Mouse (Mus musculus) retina, adult 2 months (tissue): ENCODE results near the gene Tgm3.

Source experiments
- DNase-seq: peaks from one replicate; pipeline ENCODE4 v3.0.0-alpha.2; 2012; ENCODE audit warnings: low read depth, low spot score

Gene Tgm3

DNA sequence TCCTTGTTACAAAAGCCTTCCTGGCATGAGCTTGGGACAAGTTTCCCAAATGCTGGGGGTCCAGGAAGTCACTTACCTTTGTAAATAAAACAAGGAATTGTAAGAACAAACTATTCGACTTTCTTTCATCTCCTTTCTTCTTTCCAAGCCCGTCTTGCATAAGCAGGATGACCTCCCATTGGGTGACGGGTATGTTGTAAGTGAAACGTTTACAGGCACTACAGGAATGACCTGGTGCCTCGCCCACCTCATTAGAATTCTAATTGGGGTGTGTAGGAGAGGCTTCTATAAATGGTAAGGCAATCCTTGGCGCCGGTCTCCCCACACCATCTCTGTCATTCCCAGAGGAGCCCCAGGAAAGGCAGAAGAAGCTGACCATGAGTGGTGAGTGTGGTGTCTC is at the start of gene Tgm3:
Gene Tgm3, plus strand, starts transcription at position 324 of the 400 bp plus-strand sequence.
- no peak for DNase-seq

DNA sequence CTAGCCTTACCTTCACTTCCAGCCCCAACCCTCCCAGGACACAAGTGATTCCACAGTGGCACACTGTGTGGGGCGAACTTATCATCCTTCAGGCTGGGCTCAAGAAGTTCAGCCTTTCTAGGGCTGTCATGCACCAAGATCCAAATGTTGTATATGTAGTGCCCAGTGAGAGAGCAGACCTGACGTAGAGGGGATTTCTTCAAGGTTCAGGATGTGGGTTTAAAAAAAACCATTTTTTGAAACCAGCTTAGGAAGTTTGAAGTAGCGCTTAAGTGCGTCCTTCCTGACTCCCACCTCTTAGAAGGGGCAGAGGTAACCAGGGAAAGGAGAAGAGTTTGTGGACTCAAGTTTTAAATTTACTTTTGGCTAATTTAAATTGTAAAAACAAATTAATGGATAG is 31.5 kb upstream of the Tgm3 start:
- no peak for DNase-seq

DNA sequence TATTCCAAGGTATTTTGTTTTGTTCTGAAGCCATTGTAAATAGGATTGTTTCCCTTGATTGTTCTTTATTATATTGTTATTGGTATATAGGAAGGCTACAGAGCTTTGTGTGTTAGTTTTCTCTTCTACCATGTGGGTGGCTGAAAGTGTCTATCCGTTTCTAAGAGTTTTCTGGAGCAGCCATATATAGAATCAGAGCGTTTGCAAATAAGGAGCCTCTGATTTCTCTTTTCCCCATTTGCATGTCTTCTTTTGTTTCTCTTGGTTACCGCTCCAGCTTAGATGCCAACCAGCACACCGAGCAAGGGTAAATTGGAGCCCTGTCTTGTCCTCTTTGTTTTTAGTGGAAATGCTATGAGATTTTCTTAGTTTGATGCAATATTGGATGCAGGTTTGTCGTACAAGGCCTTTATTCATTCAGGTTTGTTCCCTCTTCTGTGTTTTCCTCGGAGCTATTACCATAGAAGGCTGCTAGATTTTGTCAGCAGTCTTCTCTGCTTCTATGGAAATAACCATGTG is 24.6 kb upstream of the Tgm3 start:
- no peak for DNase-seq

DNA sequence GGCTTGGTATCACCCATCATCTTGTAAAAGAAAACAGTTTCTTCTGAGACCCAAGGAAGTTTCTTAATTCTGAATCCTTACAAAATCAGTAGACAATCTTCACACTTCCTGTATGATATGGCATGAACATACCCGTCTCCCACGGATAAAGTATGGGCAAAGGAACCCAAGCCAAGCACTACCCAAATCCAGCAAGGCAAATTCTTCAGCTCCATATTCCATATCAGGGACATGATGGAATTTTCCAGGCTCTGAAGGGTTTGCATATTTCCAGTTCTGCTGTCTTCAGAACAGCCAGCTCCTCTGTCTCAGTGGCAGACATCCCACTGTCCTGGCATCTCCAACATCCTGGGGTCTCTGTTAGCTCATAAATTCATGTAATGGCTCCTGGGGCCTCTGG is 22.5 kb upstream of the Tgm3 start:
- DNase-seq = no peak

DNA sequence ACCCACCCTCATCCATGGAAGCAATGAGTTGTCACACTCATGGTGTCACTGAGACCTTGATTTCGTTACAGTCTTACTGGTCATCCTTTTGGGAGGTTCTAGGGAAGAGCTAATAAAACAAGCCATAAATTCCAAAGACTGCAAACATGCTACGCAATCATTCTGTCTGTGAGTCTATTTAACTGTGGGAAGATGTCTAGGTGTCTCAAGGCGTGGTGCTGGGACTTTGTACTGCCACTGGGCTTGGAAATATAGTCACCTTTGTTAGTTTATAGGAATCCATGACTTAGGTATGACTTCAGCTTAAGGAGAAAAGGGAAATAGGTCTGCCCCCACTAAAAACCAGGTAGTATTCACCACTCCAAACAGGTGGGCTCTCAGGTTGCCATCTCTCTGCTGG is 17.7 kb upstream of the Tgm3 start:
- no peak for DNase-seq

DNA sequence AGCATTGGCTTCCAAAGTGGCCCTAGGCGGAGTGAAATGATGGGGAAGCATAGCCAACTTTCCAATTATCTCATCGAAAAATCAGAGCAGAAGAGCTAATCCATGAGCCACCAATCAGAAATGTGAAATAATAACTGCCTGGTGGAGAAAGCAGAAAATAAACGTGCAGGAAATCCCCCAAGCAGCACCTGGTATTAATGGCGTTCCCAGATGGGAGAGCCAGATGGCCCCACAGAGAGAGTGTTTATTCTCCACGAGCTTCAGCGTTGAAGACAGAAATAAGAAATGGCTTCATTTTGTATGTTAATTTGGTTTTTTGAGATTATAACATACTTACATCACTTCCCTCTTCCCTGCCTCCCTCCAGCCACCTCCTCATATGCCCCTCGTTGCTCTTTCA is 13.7 kb upstream of the Tgm3 start:
- no peak for DNase-seq

DNA sequence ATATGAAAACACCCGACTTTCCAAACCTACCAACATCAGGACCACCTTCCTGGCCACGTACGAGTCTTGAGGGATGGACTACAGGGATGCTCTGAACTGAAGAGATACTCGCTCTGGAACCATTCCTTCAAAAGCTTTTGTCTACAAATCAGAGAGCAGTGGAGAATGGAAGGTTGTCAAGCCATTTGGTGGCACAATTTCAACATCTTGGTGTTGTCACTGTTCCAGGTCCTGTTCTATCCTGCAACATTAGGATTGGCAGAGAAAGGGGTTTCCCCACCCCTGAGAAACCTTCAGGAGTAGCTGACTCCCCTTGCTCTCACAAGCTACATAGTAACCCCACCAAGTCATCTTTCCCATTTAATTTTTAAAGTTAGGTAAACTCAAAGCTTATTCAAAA is 12.9 kb upstream of the Tgm3 start:
- DNase-seq = no peak

DNA sequence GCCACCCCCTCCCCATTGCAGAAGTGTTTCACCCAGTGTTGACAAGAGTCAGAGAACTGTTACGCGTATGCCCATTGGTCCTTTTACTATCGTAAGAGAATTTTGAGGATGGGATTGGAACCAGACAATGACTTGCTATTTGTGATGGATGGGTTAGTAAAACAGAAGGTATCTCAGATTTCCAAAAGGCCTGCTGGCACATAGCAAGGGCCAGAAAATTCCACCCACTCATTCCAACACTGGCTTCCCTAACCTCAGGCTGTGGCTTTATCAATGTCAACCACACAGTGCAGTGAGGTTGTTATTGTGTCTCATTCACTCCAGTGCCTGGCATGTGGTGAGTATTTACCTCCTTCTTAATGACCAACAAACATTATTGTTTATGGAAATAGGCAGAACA is 11.5 kb upstream of the Tgm3 start:
- no peak for DNase-seq

DNA sequence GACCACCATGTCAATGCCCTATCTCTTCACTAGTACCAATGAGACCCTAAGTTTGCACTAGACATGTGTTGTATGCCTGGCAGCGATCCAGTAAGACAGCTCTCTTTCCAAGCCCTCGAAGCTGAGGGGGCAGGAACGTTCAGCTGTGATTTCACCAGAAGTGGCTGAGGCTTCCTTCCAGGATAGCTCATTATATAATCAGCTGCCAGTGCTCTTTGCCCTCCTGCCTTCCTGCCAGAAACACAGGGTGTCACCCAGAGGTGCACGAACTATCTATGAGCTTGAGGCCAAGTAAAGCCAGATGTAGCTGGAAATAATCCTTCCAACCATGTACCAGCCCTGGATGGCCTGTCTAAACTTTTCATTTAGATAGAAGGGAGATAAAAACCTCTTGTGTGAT is 8.1 kb upstream of the Tgm3 start:
- DNase-seq = no peak

DNA sequence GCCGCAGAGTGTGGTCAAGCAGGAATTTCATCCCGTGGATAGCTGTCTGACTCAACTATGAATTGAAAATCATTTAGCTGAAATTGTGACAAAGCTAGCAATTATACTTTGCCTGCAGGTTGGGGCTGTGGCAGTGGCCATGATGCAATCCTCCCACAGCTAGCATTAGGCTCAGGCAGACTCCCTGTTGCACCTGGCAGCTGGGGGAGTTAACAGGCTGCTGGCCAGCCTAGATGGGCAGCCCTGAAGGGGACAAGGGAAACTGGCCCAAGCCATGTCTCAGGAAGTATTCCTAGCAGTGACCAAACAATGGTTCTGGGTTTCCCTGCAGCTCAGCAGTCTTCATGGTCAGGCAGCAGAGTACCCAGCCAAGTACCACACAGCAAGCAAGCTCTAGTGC is 2.8 kb upstream of the Tgm3 start:
- DNase-seq = no peak

DNA sequence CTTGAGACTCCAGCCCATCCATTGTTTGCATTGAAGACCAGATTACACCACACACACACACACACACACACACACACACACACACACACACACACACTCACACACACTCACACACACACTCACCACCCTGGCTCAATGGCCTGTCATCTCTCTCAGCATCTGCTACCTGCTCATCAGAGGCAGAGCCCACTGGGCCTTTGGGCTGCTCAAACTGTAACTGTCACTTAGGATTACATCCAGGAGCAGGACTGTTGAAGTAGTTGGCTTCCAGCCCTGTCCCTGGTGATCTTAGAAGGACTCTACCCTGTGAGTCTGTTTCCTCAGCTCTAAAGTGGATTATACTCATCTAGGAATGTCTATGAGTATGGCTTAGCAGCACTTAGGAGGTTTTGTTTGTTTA is 1.5 kb downstream of the Tgm3 start:
- no peak for DNase-seq

DNA sequence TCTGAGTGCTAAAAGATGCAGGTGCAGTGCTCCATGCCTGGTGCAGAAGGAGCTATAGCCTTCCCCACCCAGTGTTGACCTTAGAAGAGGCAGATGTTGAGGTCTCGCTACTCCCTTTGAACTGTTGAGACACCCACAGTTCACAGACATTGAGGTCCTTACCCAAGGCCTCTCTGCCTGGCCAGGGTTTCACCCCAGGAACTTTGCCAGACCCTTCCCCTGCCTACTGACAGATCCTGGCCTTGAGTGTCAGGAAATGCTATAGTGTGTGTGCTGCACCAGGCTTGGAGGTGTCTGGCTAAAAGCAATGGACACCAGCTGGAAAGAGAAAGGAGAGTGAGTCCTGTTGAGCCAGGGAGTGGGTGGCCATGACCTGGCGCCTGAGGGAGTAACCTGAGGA is 3.0 kb downstream of the Tgm3 start:
- no peak for DNase-seq

DNA sequence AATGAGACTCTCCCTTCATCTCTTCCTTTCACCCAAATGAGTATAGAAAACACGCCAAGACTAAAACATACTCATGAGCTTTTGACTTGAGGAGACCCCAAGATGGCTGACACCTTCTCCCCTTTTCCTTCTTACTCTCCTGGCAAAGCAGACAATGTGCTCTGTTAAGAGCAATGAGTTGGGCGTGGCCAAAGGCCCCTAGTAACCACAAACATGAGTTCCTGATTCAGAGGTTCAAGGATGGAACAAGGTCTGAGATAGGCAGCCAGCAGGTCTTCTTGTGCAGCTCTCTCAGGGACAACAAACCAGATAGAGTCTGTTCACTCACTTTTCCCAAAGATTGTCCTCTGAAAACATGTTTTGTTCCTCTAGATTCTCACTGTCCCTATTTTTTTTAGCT is 5.9 kb downstream of the Tgm3 start:
- no peak for DNase-seq

DNA sequence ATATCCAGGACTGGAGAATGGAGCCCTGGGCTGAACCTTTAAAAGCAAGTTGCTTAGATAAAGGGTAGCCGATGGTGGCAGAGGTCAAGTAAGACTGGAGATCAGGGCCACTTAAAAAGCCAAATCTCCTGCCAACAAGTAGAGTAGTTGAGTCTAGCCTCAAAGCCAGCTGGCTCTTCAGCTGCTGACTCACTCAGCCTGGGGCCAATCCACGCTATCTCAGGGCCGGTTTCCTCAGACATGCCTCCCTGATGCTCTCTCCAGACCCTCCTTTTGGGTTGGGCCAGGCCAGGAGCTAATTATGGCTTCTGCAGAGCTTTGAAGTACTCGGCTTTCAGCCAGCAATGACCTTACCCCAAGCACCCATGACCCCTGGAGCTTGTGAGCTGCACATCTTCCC is 15.7 kb downstream of the Tgm3 start:
- no peak for DNase-seq

DNA sequence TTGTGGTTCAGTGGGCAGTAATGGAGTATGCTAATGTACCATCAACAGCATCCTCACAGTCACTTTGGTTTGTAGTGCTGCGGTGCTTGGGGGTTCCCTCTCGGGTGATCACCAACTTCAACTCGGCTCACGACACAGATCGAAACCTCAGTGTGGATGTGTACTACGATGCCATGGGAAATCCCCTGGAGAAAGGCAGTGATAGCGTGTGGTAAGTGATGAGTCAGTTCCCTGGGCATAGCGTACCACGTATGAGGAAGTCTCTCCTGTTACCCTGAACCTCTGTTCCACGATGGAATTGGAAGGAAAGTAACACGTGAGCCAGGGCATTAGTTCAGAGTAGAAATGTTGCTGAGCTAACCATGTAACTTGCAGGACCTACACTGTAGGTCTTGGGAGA is 17.7 kb downstream of the Tgm3 start:
- no peak for DNase-seq

DNA sequence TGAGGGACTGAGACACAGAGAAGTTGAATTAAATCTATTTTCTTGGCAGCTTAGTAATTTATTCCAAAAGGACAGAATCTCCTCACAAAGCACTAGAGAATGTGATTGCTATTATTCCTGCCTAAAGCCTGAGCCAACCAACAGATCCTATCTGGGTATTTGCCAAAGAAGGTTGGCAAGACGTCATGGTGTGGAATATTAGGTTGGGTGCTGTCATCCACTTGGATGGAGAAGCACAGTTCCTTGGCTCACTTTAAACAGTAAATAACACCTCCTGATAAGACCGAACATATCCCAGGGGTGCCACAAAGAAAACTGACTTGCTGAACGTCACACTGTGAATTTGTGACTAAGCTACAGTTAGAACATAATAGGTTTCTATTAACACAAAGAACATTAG is 20.5 kb downstream of the Tgm3 start:
- no peak for DNase-seq

DNA sequence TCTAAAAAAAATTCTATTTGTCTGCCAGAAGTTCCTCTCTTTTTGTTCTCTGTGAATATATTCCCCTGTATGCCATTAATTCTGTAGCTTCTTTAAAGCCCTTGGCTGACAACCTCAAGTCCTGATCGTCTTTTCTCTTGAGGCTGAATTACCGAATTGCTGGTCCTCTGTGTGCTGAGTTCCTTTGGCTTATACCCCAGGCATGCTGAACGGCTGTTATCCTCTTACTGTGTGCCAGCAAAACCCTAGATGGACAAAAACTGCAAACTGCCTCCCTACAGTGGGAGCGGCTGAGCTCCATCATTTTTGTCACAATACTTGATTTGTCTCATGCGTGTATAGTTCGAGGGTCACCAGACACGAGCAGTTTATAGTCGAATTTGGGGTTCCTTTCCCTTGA is 24.7 kb downstream of the Tgm3 start:
- no peak for DNase-seq

DNA sequence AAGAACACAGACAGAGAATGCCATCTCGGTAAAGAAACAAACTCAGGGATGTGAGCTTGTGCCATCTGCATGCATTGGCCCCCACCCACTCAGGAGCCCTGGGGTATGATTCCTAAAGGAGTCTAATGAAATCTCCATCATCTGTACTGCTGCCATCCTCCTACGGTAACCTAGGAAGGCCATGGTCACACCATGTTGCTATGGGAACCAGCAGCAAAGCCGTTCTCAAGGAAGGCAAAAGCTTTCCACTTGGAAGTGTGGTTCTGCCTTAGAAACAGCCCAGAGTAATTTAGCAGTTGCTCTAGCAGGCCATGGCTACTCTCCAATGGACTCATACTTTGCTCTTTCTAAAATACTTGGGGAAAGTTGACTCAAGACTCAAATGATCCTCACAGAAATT is 26.8 kb downstream of the Tgm3 start:
- no peak for DNase-seq

DNA sequence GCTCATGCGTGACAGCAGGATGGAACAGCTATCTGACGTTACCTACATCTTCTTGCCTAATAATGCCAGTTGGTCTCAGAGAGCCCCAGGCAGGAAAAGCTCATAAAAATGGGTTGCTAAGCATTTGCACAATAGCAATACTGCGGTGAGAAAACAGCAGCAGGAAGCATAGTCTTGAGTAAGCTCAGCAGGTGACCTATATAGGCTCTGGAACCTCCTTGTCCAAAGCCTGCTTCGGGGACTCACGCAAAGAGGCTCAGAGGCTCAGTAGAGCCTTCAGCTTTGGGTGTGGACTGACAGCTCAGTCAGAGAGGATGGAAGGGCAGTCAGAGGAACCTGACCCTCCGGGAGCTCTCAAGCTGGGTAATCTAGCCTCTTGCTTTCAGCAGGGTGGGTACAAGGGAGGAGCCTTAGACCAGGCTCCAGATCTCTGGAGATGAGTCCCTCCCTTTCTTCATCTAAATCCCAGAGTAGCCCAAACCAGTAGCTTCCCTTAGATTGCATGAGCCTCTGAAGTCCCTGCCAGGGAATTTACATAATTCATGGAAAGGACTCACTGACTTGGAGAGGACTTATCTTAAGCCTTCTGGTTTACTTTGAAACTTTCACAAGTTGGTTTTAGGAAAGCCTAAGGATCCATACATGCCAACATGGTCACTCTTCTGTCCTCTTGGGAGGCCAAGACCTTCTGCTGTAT is 28.2 kb downstream of the Tgm3 start:
- DNase-seq = no peak

DNA sequence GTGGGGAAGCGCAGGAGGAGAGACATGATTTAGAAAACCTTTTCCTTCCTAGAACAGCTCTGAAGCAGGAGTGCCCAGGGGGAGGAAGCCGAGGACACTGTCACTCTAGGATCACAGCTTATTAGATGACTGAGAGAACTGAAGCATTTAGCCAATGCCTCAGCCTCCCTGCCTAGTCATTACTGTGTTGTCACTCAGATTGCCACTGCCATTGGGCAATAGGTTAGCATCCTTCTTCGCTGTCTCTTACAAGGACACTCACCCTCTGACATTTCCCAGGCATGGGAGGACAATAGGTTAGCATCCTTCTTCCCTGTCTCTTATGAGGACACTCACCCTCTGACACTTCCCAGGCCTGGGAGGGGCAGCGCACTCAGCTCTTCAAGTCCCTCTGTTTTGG is 31.7 kb downstream of the Tgm3 start:
- DNase-seq = no peak

DNA sequence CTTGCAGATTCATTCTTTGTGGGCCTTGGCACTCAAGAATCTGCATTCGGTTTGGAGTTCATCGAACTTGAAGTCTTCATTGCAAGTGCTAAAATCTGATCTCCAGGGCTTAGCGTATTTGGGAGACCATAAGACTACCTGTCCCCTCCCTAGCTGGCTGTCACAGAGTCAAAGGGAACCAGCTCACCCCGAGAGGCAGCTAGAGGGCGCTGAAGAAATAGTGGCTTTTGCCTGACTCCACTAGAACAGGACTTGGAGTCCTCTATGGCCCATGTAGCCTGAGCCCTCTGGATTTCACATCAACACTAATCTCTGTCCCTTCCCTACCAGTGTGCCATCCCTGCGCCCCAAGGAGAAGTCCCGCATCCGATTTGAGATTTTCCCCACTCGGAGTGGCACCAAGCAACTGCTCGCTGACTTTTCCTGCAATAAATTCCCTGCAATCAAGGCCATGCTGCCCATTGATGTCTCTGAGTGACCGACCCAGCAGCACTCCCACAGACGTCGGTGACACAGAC is 35.8 kb downstream of the Tgm3 start:
- DNase-seq = no peak

DNA sequence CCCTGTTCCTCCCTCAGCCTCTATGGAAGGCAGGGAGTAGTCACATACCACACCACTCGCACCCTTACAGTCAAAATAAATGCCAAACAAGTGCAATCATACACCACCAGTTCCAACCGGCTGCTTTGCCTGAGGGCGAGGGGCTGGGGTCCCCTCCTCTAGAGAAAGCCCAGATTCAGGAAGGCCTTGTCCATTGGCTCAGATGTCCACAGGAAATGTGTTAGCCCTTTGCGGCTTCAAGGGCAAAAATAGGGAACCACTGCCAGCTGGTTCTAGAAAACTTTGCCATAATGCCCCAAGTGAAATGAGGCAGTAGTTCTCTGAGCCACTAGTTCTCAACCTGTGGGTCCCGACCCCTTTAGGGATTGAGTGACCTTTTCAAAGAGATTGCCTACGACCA is 36.6 kb downstream of the Tgm3 start:
- no peak for DNase-seq

DNA sequence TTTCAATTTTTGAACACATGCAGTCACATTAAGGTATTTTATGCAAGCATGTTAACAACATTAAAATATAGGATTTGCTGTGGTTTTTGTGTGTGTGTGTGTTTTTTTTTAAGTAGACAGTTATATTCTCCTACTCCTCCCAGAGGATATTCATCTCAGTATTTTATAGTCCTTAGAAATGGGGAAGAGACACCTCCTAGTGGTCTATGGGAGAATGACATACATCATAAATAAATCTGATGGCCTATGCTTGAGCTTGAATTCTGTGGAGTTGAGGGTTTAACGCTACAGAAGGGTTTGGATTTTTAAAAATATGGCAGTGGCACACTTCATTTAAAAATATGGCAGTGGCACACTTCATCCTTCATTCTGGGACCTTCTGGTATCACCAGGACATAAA is 46.0 kb downstream of the Tgm3 start:
- DNase-seq = peak; percentile 56

DNA sequence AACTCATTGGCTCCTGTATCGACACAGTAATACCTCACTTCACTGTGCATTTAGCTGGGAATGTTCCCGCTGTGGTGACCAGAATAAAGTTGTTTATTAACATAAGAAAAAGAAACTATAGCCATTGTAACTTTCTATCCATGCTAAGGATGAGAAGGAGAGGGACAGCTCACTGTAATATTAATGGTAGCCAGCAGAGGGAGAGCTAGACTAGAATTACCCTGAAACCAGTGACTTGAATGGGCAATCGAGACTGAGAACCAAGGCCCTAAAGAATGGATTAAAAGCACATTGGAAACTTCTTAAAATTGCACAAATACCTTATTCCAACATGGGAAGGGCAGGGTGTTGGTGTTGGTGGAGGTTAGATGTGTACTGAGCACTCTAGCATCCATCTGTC is 56.1 kb downstream of the Tgm3 start:
- DNase-seq = peak; percentile 32
